Mouse (Mus musculus) heart, embryonic 16.5 days (tissue): ENCODE data around the gene Lifr. TPM values are rescaled to one million over a fixed set of nuclear protein-coding genes. Genes with fewer than 3 reads are reported as not detected.

ENCODE experiments used
- ATAC-seq: fragments of 200-750 bp; cut with Nextera tagmentation; replicated peaks from 2 replicates; pipeline ENCODE4 v1.8.0; 2017; ENCODE audit warnings: moderate number of reproducible peaks; ENCODE audit not compliant: insufficient read depth, low FRiP score; ENCODE audit errors: extremely low read depth
- H3K27ac ChIP-seq: fragments of 300-500 bp; sonication (generic); 2 replicates; pipeline ENCODE4 v1.5.1; 2014; ENCODE audit warnings: mild to moderate bottlenecking, low read length, control low read depth, moderate library complexity
- H3K27me3 ChIP-seq: fragments of 300-500 bp; sonication (generic); 2 replicates; pipeline ENCODE4 v1.6.1; 2014; ENCODE audit warnings: low read length, mixed read lengths; ENCODE audit not compliant: control insufficient read depth, insufficient read depth
- H3K36me3 ChIP-seq: fragments of 300-500 bp; sonication (generic); 2 replicates; pipeline ENCODE4 v1.6.1; 2014; ENCODE audit not compliant: control insufficient read depth, insufficient read depth
- H3K4me1 ChIP-seq: fragments of 300-500 bp; sonication (generic); 2 replicates; pipeline ENCODE4 v1.6.1; 2014; ENCODE audit warnings: low read length, mixed read lengths; ENCODE audit not compliant: control insufficient read depth, insufficient read depth
- H3K4me2 ChIP-seq: fragments of 300-500 bp; sonication (generic); 2 replicates; pipeline ENCODE4 v1.6.1; 2014; ENCODE audit warnings: low read depth, mild to moderate bottlenecking, control low read depth, low read length
- H3K4me3 ChIP-seq: fragments of 300-500 bp; sonication (generic); 2 replicates; pipeline ENCODE4 v1.5.1; 2014; ENCODE audit warnings: mild to moderate bottlenecking, control low read depth, low read length
- H3K9ac ChIP-seq: fragments of 300-500 bp; sonication (generic); 2 replicates; pipeline ENCODE4 v1.6.1; 2014; ENCODE audit warnings: low read length, control low read depth
- H3K9me3 ChIP-seq: fragments of 300-500 bp; sonication (generic); replicated peaks from 2 replicates; pipeline ENCODE4 v1.6.1; 2016; ENCODE audit warnings: low read length; ENCODE audit not compliant: control insufficient read depth
- WGBS: fragments of 180-500 bp; shearing (Covaris S2); extraction: QIAGEN DNeasy Blood & Tissue Kit; methylation state at CpG from one replicate; pipeline ENCODE4 v1.1.7; 2014; 5-methylcytosine and 5-hydroxymethylcytosine counted together
- polyA plus RNA-seq: library from polyadenylated mRNA; unstranded; fragments of >200 nt; fragmentation: Nextera tagmentation; extraction: Ambion mirVana; gene quantifications from 2 replicates; pipeline ENCODE4 v1.2.1, GENCODE M21; 2015

The Lifr gene
- polyA plus RNA-seq, 1 experiment from 2014 or later: 24.0 TPM

DNA sequence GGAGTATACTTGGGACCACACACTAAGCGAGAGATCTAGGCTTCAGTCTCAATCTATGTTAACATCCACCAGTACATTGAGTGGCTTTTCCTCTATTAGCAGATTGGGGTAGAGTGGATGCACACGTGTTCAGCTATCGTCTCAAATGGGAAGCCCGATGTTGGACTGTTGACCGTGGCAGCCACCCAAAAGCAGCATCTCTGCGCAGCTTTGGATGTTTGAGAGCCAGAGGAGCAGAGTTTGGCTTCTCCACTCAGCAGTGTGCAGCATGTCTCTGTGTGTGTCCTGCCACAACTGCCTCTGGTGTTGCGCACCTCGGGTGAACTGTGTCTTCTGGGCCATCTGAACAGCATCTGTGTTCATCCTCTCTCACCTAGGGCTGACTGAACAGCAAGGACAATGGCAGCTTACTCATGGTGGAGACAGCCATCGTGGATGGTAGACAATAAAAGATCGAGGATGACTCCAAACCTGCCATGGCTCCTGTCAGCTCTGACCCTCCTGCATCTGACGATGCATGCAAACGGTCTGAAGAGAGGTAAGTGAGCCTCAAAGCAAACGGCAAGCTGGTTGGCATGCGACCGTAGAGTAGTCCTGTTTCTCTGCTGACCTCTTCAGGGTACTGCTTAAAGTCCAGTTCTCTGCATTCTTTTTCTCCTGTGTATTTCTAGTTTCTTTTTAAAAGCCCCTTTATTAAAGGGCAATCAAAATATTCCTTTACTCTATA is 63.8 kb downstream of the Lifr start:
- Histone ChIP-seq H3K36me3 (peaks cover 21% of the 10 kb centered on the region), H3K27ac (0 out of 2 replicates have a peak overlapping the region, but pooled peaks have one; percentile 5), H3K4me3 (no peak overlapping the region), H3K9me3 (no peaks in the 10 kb centered on the region), H3K4me1 (peaks cover 20% of the 10 kb centered on the region), H3K4me2 (no peak overlapping the region), H3K27me3 (no peaks in the 10 kb centered on the region), H3K9ac (no peak overlapping the region)
- ATAC-seq: peak; percentile 32; the same call in 1 of the 2 replicates
- 68% methylated on average over 15 of the region's 15 CpGs for WGBS

DNA sequence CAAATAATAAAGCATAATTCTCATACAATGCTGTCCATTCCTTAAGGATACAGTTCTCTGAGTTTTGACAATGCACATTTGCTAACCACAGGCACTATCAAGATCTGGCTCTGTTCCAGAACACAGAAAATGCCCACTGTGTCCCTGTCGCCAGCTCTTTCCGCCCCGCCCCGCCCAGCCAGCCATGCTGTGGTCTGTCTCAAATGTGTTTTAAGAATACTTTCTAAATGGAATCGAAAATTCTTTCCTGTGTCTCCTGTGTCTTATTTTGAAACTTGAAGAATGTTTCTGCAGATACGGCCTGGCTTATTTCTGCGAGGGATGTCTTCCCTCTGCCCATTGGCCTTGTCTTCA is 64.3 kb downstream of the Lifr start:
- H3K4me2 ChIP-seq: no peak overlapping the region
- peaks cover 21% of the 10 kb centered on the region for H3K4me1 ChIP-seq
- peaks cover 24% of the 10 kb centered on the region for H3K36me3 ChIP-seq
- H3K27ac ChIP-seq: no peak overlapping the region
- no peaks in the 10 kb centered on the region for H3K9me3 ChIP-seq
- no peaks in the 10 kb centered on the region for H3K27me3 ChIP-seq
- H3K4me3 ChIP-seq: no peak overlapping the region
- no peak overlapping the region for H3K9ac ChIP-seq
- 57% methylated on average over 7 of the region's 7 CpGs for WGBS
- no peak for ATAC-seq

- no peak overlapping the region for H3K4me2 ChIP-seq
- no peak overlapping the region for H3K9ac ChIP-seq
- H3K9me3 ChIP-seq: no peaks in the 10 kb centered on the region
- H3K36me3 ChIP-seq: peaks cover 31% of the 10 kb centered on the region
- no peak overlapping the region for H3K4me3 ChIP-seq
- H3K4me1 ChIP-seq: peaks cover 16% of the 10 kb centered on the region
- H3K27me3 ChIP-seq: no peaks in the 10 kb centered on the region
- ATAC-seq: no peak
- 88% methylated on average over 6 of the region's 6 CpGs for WGBS
- H3K27ac ChIP-seq: no peak overlapping the region
Measured at GRCm38 (mm10) chr15:7157658-7158057, 67.2 kb downstream of the Lifr start.

DNA sequence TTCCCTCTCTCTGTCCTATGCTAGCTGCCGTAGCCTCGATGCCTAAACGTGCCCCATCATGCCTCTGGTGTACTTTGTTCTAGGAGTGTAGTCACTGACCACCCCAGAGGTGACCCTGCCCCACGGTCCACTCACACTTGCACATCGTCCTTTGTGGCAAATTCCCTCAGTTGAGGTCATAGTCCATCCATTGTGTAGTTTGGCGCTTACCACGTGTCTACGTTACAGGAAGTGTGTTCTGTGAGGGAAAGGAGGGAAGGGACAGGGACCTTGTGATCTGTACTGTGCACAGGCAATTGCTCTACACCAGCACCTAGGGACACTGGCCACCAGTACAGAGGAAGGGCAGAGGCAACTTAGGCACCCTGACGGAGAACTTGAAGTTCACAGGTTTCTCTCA is 69.5 kb downstream of the Lifr start:
- no peak for ATAC-seq
- Histone ChIP-seq H3K4me1 (peaks cover 14% of the 10 kb centered on the region), H3K4me3 (no peak overlapping the region), H3K27me3 (no peaks in the 10 kb centered on the region), H3K9ac (no peak overlapping the region), H3K4me2 (no peak overlapping the region), H3K36me3 (peaks cover 39% of the 10 kb centered on the region), H3K9me3 (no peaks in the 10 kb centered on the region), H3K27ac (no peak overlapping the region)
- WGBS: 87% methylated on average over 9 of the region's 9 CpGs

DNA sequence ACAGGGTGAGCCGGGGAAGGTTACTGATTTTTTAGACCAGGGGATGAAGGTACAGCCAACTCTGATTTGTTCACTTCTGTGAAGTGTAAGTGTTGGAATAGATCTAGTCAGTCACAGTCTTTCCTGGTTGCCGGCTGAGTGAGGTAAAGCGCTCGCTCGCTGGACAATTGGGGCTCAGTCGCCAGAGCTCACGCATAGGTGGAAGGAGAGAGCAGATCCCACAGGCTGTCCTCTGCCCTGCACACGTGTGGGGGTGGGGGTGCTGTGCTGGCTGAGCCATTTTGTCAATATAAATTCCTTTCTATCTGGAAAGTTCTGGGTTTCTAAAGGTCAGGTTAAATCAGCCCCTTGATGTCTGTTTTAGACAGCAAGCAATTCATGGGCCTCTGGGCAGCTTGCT is 69.9 kb downstream of the Lifr start:
- Histone ChIP-seq H3K4me2 (no peak overlapping the region), H3K27ac (no peak overlapping the region), H3K4me3 (no peak overlapping the region), H3K27me3 (no peaks in the 10 kb centered on the region), H3K36me3 (peaks cover 39% of the 10 kb centered on the region), H3K4me1 (peaks cover 13% of the 10 kb centered on the region), H3K9ac (no peak overlapping the region), H3K9me3 (no peaks in the 10 kb centered on the region)
- WGBS: 88% methylated on average over 8 of the region's 8 CpGs
- ATAC-seq: no peak

GRCm38 (mm10) chr15:7163851-7164250 is 73.4 kb downstream of the Lifr start:
- Histone ChIP-seq H3K36me3 (peaks cover 38% of the 10 kb centered on the region), H3K4me2 (no peak overlapping the region), H3K27me3 (no peaks in the 10 kb centered on the region), H3K27ac (no peak overlapping the region), H3K4me3 (no peak overlapping the region), H3K9ac (no peak overlapping the region), H3K9me3 (no peaks in the 10 kb centered on the region), H3K4me1 (peaks cover 10% of the 10 kb centered on the region)
- ATAC-seq: no peak
- WGBS: 74% methylated on average over 6 of the region's 6 CpGs

DNA sequence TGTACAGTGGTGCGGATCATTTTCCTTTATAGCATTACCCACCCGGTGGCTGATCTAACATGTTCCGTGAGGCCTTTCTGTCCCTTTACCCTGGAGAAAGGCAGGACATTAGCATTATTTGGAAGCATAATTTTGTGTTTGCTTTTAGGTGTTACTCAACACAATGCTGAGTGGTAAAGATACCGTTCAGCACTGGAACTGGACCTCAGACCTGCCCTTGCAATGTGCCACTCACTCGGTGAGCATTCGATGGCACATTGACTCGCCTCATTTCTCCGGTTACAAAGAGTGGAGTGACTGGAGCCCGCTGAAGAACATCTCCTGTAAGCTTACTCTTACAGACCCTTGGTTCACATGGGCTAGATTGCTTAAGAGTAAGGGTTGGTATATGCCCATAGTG is 76.3 kb downstream of the Lifr start:
- Histone ChIP-seq H3K9ac (no peak overlapping the region), H3K4me2 (no peak overlapping the region), H3K27me3 (no peaks in the 10 kb centered on the region), H3K9me3 (no peaks in the 10 kb centered on the region), H3K36me3 (peaks cover 47% of the 10 kb centered on the region), H3K4me3 (no peak overlapping the region), H3K4me1 (peaks cover 6% of the 10 kb centered on the region), H3K27ac (no peak overlapping the region)
- WGBS: 91% methylated on average over 9 of the region's 9 CpGs
- ATAC-seq: no peak

DNA sequence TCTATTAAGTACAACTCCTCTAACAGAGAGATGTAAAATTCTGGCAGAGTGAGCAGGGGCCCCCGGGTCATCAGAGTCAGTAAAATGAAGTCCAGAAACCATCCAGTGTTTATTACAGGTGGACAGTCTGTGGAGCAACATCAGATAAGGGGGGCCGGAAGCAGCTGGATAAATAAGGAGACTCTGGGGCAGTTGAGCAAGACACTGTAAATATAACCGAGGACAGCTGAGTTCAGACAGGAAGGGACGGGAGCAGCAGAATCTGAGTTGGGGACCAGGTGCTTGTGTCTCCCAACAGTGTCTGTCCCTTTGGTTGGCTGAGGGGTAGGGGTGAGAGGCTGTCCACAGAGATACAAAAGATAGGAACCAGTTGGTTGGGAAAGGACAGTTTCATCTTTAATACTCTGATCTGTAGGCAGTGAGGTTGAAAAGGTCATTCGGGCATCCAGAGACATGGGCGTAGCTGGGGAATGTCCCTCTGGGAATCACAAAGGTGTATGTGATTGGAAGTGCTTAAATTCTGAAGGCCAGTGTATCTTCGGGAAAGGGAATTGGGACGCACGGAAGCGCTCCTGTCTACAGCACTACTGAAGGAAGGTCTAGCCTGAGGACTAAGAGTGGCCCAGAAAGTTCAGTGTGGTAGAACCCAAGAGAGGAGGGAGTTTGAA is 77.0 kb downstream of the Lifr start:
- no peak for ATAC-seq
- no peak overlapping the region for H3K27ac ChIP-seq
- peaks cover 9% of the 10 kb centered on the region for H3K4me1 ChIP-seq
- no peaks in the 10 kb centered on the region for H3K27me3 ChIP-seq
- 83% methylated on average over 10 of the region's 10 CpGs for WGBS
- no peaks in the 10 kb centered on the region for H3K9me3 ChIP-seq
- H3K9ac ChIP-seq: no peak overlapping the region
- no peak overlapping the region for H3K4me3 ChIP-seq
- peaks cover 47% of the 10 kb centered on the region for H3K36me3 ChIP-seq
- no peak overlapping the region for H3K4me2 ChIP-seq

DNA sequence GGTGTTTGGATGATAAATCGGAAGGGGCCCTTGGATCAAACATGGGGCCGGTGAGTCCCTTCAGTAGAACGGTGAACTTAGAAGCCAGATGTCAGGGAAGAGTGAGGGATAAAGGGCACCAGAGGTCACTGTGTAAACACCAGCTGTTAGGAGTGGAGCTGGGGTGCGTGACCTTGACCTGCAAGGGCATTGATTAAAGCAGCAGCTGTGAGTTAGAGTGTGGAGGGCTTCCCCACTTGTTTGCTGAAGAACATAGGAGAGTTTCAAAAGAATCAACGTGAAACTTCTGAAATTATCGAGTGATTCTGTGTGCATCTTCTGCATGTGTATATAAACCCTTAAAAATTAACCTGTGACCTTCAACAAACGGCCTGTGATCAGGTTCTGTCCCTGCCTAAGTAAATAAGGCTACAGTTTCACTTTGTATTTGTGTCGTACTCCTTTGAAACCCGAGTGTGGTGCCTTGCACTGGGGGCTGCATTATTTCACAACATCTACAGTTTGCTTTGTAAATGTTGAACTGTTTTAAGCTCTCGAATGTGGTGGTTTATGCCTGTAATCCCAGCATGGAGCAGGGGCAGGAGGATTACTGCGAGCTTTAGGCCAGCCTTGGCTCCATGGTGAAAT is 77.6 kb downstream of the Lifr start:
- Histone ChIP-seq H3K27me3 (no peaks in the 10 kb centered on the region), H3K27ac (no peak overlapping the region), H3K36me3 (peaks cover 43% of the 10 kb centered on the region), H3K9ac (no peak overlapping the region), H3K4me2 (no peak overlapping the region), H3K9me3 (no peaks in the 10 kb centered on the region), H3K4me1 (peaks cover 12% of the 10 kb centered on the region), H3K4me3 (no peak overlapping the region)
- ATAC-seq: no peak
- 70% methylated on average over 11 of the region's 11 CpGs for WGBS
